Mouse (Mus musculus): ENCODE results near the gene Gabrg3. TPM values are rescaled to one million over a fixed set of nuclear protein-coding genes. Genes with fewer than 3 reads are reported as not detected.

The Gabrg3 gene
- total RNA-seq (2021) = under 1 TPM; 0.03 to 0.05 TPM
- long read RNA-seq, experiment 1 = 0 reads
- long read RNA-seq, experiment 2 = 0 reads

DNA sequence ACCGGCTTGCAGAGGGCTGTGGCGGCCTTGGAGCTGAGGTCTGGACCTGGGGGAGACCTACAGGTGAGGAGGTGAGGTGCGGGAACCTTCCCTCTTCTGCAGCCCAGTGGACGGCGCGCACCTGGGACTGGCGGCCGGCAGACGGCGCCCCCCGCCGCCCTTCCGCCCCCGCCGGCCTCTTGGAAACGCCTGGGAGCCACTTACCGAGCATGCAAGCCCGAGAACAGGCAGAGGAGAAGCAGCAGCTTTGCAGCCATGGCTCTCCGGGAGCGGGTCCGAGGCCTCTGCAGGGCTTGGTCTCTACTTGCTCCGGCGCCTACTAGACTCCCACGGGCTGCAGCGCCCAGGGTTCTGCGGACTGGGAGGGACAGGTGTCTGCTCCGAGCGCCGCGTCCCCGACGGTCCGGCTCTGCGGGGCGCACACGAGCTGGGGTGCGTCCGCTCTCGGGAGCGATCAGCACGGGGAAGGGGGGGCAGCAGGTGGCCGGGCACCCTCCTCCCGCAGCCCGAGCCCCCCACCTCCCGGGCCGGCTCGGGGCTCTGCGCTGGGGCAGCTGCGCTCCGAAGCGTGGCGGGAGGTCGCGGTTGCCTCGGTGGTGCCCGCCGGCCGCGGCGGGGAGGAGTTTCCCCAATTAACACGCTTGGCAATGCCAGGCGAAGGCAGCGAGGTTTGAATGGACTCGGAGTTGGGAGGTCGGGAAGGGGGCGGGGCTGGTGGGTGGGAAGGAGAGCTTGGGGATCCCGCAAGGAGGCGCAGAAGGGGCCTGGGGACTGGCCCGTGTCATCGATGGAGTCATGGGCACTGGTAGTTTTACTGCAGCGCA, at the start of gene Gabrg3:
Gabrg3 (minus strand) TSS at position 672 of the 824 bp plus-strand sequence.
- DNase-seq = no peak

GRCm38 (mm10) chr7:57422675-57423074, 35.7 kb upstream of the Gabrg3 start:
- DNase-seq = no peak

- DNase-seq = no peak
Observed at GRCm38 (mm10) chr7:57421044-57421443, 34.1 kb upstream of the Gabrg3 start.

GRCm38 (mm10) chr7:57419392-57419791, 32.4 kb upstream of the Gabrg3 start, which contains the start of gene Gabrb3:
Gene Gabrb3 (plus strand): TSS chr7:57419692.
- DNase-seq = no peak

DNA sequence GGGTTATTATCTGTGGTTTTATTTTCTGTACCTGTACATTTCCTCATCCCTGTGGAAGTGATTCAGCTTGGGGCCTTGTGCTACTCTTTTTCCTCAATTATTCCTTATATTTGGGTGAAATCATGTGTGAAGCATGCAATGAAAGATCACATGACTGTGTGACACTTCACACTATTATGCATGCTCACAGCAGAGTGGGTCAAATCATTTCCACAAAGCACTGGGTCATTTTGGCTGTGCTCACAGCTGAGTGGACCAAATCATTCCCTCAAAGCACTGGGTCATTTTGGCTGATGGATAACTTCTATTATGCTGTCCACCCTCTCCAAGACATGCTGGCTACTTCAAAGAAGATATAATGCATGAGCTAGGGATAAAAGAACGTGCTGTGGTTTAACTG, 25.9 kb upstream of the Gabrg3 start:
- no peak for DNase-seq

GRCm38 (mm10) chr7:57411163-57411562, 24.2 kb upstream of the Gabrg3 start:
- no peak for DNase-seq

DNA sequence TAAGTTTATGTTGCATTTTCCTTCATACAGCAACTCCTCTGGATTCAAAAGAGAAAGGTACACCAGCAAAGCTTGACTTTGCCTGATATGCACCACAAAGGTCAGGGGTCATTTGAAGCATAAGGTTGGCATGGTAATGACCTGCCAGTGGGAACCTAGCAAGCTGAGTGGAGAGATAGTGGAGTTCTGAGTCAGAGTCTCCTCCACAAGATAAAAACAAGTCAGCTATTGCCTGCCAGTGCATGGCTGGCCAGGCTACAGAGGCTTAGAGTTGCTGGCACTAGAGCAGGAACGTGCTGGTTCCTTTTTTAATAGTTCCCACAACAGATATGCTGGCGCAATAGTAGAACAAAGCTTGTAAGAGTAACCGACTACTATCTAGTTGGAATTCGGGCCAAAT, 6.6 kb upstream of the Gabrg3 start:
- DNase-seq = peak; percentile 13 to 37

GRCm38 (mm10) chr7:57390046-57390445, 3.1 kb upstream of the Gabrg3 start:
- no peak for DNase-seq

DNA sequence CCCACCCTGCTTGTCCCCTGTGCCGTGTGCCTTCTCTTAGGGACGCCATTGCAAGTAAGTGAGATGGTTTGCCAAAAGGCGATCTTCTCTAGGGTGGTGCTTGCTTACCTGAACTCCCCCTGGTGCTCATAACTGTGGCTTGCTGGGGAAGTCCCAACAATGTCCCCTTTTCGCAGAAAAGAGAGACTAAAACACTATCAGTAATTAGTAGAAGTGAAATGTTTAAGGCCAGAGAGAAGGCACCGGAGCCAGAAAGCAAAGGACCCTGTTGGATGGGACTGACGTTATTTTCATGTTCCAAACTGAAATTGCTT, 310 bp upstream of the Gabrg3 start:
- no peak for DNase-seq

GRCm38 (mm10) chr7:57384112-57384511, 2.9 kb downstream of the Gabrg3 start:
- peak in 1 of 2 experiments; percentile 30 for DNase-seq

GRCm38 (mm10) chr7:57366013-57366390, 21.0 kb downstream of the Gabrg3 start:
- no peak for DNase-seq

- DNase-seq = no peak
Observed at GRCm38 (mm10) chr7:57365134-57366012, 21.6 kb downstream of the Gabrg3 start.

DNA sequence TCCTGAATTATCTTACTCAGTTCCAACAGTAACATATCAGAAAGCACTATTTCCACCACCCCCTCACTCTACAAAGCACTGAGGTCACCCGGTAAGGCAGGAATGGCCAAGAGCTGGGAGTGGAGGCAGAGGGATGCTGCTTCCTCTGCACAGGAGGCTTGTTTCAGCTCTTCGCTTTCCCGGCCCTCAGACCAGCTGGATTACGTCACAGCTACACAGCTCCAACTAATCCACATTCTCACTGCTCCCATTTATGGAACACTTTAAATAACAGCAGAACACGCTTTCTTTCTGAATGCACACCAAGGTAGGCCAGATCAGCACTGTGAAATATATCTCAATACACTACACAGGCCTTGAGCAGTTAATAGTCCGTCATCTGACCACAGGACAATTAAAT, 23.2 kb downstream of the Gabrg3 start:
- no peak for DNase-seq

- DNase-seq = no peak
Observed at GRCm38 (mm10) chr7:57357871-57358540, 29.0 kb downstream of the Gabrg3 start.

GRCm38 (mm10) chr7:57356565-57357301, 30.3 kb downstream of the Gabrg3 start:
- peak; percentile 2 to 4 for DNase-seq

- DNase-seq = no peak
Observed at GRCm38 (mm10) chr7:57348774-57349173, 38.2 kb downstream of the Gabrg3 start.

GRCm38 (mm10) chr7:57341910-57342309, 45.1 kb downstream of the Gabrg3 start:
- no peak for DNase-seq

GRCm38 (mm10) chr7:57331211-57331610, 55.8 kb downstream of the Gabrg3 start:
- DNase-seq = no peak

DNA sequence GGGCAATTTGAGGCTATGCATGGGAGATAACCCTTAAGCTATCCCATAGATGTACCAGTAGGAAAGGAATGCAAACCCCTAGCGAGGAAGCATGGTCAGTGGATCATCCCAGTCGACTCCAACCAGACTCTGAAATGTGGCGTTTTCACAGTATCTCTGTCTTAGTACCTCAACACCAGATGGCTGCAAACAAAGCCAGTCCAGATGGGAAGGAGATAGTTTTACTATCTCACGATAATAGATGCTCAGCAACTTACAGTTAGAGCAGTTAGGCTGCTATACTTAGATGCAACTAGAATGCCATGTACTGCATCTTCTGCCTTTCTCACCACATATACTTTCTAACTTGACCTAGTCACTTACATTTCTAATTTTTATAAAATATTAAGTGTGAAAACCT, 56.7 kb downstream of the Gabrg3 start:
- no peak for DNase-seq

DNA sequence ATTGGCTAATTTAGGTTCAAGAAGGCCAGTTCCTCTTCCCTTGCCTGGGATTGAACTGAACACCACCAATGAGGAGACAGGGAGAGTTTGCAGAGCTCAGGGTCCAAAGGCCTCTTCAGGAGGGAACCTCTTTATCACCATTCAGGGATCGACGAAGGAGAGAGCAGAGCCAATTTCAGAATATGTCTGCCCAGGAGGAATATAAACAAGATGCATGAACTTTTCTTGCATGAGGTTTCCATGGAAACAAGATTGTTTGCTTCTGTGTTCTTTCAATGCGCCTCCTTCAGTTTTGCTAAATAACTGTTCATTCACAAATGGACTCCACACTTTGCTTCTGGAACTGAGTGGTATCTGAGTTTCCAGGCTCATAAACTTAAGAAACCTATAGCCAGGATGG, 62.5 kb downstream of the Gabrg3 start:
- DNase-seq = no peak

- DNase-seq = no peak
Observed at GRCm38 (mm10) chr7:57322086-57322485, 64.9 kb downstream of the Gabrg3 start.

- no peak for DNase-seq
Observed at GRCm38 (mm10) chr7:57314971-57315370, 72.0 kb downstream of the Gabrg3 start.

Data from heart, adult 18-20 months (tissue).